Mouse (Mus musculus): ENCODE results near the gene Syncrip. TPM values are rescaled to one million over a fixed set of nuclear protein-coding genes. Genes with fewer than 3 reads are reported as not detected.

Gene Syncrip
- polyA plus RNA-seq, 1 experiment from 2014 or later = 88.7 TPM

DNA sequence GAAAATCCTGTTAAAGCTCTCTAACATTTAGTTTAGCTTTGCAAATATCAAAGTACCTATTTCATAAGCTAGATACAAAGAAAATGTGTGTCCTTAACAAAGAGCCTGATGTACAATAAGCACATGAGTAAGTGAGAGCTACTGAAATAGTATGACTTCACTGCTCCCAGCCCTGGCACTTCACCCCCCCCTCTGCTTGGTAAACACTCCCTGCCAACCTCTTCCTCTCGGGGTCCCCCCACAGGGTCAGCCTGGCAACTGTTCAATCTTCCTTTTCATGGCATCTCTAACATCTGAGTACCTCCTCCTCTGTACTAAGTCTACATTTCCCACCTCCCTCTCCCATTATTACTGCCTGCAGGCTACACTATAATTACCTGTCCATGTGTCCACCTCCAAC, 65.6 kb downstream of the Syncrip start:
- no peaks in the 10 kb centered on the region for H3K9me3 ChIP-seq
- H3K27me3 ChIP-seq (replicated peaks) = no peaks in the 10 kb centered on the region
- H3K4me1 ChIP-seq = no peaks in the 10 kb centered on the region
- no peak overlapping the region for H3K27ac ChIP-seq
- H3K36me3 ChIP-seq = no peaks in the 10 kb centered on the region
- no peak overlapping the region for H3K9ac ChIP-seq
- no peak overlapping the region for H3K4me3 ChIP-seq (replicated peaks)
- no peak for ATAC-seq (ENCODE audit: insufficient read depth, low FRiP score, low read depth)
- WGBS = 48% methylated on average over 1 of the region's 1 CpGs
- no peak overlapping the region for H3K4me2 ChIP-seq

DNA sequence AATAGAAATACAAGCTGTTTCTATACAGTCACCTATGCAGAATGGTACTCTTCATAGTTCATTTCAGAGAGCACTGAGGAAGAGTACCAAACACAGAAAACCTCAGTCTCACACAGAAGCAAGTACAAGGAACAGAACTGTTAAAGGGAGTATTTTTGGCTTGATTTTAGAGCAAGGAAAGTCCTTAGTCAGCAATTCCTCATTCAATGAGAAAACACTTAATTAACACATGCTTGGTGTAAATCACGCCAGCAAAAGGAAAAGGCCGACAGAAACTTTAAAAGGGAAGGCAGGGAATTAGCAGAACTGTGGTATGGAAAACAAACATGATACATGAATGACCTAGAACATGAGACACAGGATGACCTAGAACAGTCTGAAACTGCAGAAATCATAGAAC, 72.4 kb downstream of the Syncrip start:
- 0 out of 2 replicates have a peak, but pooled peaks cover 4% of the 10 kb centered on the region for H3K36me3 ChIP-seq
- H3K4me3 ChIP-seq (replicated peaks) = no peak overlapping the region
- no peak overlapping the region for H3K9ac ChIP-seq
- WGBS = 84% methylated on average over 2 of the region's 2 CpGs
- no peaks in the 10 kb centered on the region for H3K4me1 ChIP-seq
- H3K27me3 ChIP-seq (replicated peaks) = no peaks in the 10 kb centered on the region
- no peak overlapping the region for H3K27ac ChIP-seq
- no peak overlapping the region for H3K4me2 ChIP-seq
- ATAC-seq (ENCODE audit: insufficient read depth, low FRiP score, low read depth) = no peak
- no peaks in the 10 kb centered on the region for H3K9me3 ChIP-seq

DNA sequence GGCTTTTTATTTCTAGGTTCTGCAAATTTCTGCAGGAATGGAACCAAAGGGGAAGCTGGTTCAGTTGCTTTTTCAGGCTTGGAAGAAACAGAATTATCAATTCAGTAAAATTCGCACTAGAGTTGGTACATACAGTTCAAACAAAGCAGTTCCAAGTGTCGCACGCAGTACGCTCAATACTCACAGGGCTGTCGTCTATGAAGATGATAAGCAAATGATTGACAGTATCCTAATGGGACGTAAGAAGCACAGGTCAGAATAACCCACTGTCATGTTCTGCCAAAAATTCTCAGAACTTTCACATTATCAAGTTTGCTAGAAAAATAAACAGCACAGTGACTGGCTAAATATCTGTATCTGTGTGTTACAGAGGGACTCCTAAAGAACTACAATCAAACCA, 77.9 kb downstream of the Syncrip start:
- Histone ChIP-seq H3K4me3 (replicated peaks) (no peak overlapping the region), H3K4me2 (no peak overlapping the region), H3K9me3 (no peaks in the 10 kb centered on the region), H3K27ac (no peak overlapping the region), H3K27me3 (replicated peaks) (no peaks in the 10 kb centered on the region), H3K36me3 (no peaks in the 10 kb centered on the region), H3K9ac (no peak overlapping the region), H3K4me1 (no peaks in the 10 kb centered on the region)
- WGBS = 81% methylated on average over 6 of the region's 6 CpGs
- ATAC-seq (ENCODE audit: insufficient read depth, low FRiP score, low read depth) = no peak

DNA sequence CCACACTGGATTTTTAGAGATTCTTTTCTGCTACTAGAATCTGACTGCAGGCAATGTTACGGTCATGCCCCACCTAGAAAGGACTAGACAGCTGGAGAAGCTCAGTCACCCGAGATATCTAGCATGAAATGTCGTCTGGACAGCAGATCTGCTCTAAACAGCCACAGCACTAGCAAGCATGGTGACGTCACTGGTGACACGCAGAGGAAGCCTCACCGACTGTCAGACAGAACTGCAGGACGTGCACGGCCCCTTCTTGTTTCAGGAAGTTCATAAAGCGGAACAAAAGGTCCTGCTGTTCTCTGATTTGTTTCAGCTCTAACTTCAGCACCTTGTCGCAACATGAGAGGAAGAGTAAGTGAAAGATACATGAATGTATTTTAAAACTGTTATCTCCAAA, 78.3 kb downstream of the Syncrip start:
- no peaks in the 10 kb centered on the region for H3K9me3 ChIP-seq
- H3K4me2 ChIP-seq = no peak overlapping the region
- ATAC-seq (ENCODE audit: insufficient read depth, low FRiP score, low read depth) = no peak
- H3K4me3 ChIP-seq (replicated peaks) = no peak overlapping the region
- H3K9ac ChIP-seq = no peak overlapping the region
- no peaks in the 10 kb centered on the region for H3K4me1 ChIP-seq
- H3K27me3 ChIP-seq (replicated peaks) = no peaks in the 10 kb centered on the region
- H3K27ac ChIP-seq = no peak overlapping the region
- WGBS = 64% methylated on average over 10 of the region's 10 CpGs
- H3K36me3 ChIP-seq = no peaks in the 10 kb centered on the region

DNA sequence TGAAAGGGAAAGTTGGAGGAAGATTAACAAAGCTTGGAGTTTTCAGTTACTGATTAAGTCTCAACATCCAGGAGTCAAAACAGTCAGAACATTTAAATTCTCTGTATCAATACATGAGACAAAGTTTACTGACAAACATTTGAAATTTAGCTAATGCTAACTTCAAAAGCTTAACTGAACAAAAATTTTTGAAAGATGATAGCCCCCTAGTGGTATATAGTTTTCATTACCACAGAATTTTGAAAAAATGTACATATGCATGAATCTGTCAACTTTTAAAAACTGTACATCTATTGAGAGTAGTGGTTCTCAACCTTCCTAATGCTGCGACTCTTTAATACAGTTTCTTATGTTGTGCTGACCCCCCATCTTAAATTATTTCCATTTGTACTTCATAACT, 83.9 kb downstream of the Syncrip start:
- Histone ChIP-seq H3K9ac (no peak overlapping the region), H3K27ac (no peak overlapping the region), H3K27me3 (replicated peaks) (no peaks in the 10 kb centered on the region), H3K36me3 (peaks cover 10% of the 10 kb centered on the region), H3K9me3 (no peaks in the 10 kb centered on the region), H3K4me2 (no peak overlapping the region), H3K4me3 (replicated peaks) (no peak overlapping the region), H3K4me1 (no peaks in the 10 kb centered on the region)
- WGBS = 82% methylated on average over 1 of the region's 1 CpGs
- no peak for ATAC-seq (ENCODE audit: insufficient read depth, low FRiP score, low read depth)

Other genes with a start within 250 kb of the Syncrip start
- 3.4 and 4.5 TPM in 2 replicates for gene Nt5e, start 155.4 kb downstream of the Syncrip start, polyA plus RNA-seq (2015; fragmentation: Nextera tagmentation; extraction: Ambion mirVana)
- gene Snx14, start 43.6 kb downstream of the Syncrip start, polyA plus RNA-seq (2015; fragmentation: Nextera tagmentation; extraction: Ambion mirVana) = 29.4 and 34.2 TPM in 2 replicates
- 0.37 and 0.65 TPM in 2 replicates for gene Gm20537, start 26.0 kb downstream of the Syncrip start, polyA plus RNA-seq (2015; fragmentation: Nextera tagmentation; extraction: Ambion mirVana)
- 10.1 and 10.5 TPM in 2 replicates for gene Zfp949, start 65.4 kb upstream of the Syncrip start, polyA plus RNA-seq (2015; fragmentation: Nextera tagmentation; extraction: Ambion mirVana)
- gene Trim43a, start 98.3 kb upstream of the Syncrip start, polyA plus RNA-seq (2015; fragmentation: Nextera tagmentation; extraction: Ambion mirVana) = 0.09 and 0.24 TPM in 2 replicates
- gene Mthfsl, start 237.7 kb upstream of the Syncrip start, polyA plus RNA-seq (2015; fragmentation: Nextera tagmentation; extraction: Ambion mirVana) = 43.3 and 44.1 TPM in 2 replicates
- gene Bcl2a1d, start 249.3 kb upstream of the Syncrip start, polyA plus RNA-seq (2015; fragmentation: Nextera tagmentation; extraction: Ambion mirVana) = 0.49 and 0.59 TPM in 2 replicates

Measured in stomach, embryonic 15.5 days (tissue).